Mouse (Mus musculus): Measurements from ENCODE around the gene Mup14.
"Not testable (repeated sequence)": the region's sequence is repeated elsewhere in the genome, so short reads cannot be mapped to it uniquely, and the experiment has no call there.

The Mup14 gene

DNA sequence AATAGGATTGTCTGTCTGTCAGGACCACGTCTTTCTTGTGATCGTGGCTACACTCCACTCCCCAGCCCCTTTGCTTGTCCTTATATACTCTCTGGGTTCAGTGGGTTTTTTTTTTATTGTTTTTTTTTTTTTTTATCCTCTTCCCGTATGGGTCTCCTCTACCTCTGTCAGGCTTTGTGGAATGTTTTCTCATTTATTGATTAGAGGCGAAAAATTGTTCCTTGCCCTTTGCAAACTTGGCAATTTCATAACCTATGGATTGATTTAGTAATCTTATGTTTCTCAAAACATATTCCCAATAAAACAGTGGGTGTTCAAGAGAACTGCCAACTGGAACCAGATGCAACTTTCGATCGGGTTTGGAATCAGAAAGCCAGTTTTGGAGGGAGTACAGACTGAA, at the start of gene Mup14:
Mup14 (minus strand) TSS at position 101 of the 400 bp plus-strand sequence.
- not testable (repeated sequence) for DNase-seq

DNA sequence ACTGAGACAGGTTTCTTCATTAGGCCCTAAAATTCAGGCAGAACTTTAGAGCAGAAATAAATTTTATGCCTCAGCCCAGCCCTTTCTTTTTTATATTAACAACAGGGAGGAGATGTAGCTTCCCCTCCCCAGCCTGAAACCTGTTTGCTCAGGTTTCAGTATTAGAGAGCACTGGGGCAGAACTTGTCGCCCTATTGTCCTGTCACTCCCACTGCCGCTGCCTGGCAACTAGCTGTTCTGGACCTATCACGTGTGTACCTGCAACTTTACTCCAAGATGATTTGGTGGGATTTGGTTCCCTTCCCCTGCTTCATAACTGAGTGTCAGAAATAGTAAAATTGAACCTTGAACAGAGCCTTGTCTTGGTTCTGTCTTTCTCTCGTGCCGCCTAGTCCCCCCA, 34.3 kb upstream of the Mup14 start:
- DNase-seq: not testable (repeated sequence)
